Mouse (Mus musculus) embryonic facial prominence, embryonic 13.5 days (tissue): ENCODE measurements around the gene Diexf. TPM values are rescaled to one million over a fixed set of nuclear protein-coding genes. Genes with fewer than 3 reads are reported as not detected.
A peak's percentile ranks its signal among the peaks of the same experiment; 100 is the strongest.

Experiments used
- ATAC-seq: fragments of 200-750 bp; cut with Nextera tagmentation; 2 replicates; pipeline ENCODE4 v1.8.0; 2017; ENCODE audit warnings: low read depth; ENCODE audit not compliant: insufficient number of reproducible peaks, insufficient read depth, low FRiP score, low TSS enrichment
- H3K27ac ChIP-seq: fragments of 300-500 bp; sonication (generic); 2 replicates; pipeline ENCODE4 v1.5.1; 2015; ENCODE audit warnings: moderate library complexity, mild to moderate bottlenecking, inconsistent platforms
- H3K27me3 ChIP-seq: fragments of 300-500 bp; sonication (generic); 2 replicates; pipeline ENCODE4 v1.6.1; 2015; ENCODE audit warnings: mild to moderate bottlenecking, inconsistent platforms
- H3K36me3 ChIP-seq: fragments of 300-500 bp; sonication (generic); 2 replicates; pipeline ENCODE4 v1.6.1; 2015; ENCODE audit warnings: mild to moderate bottlenecking, inconsistent platforms
- H3K4me1 ChIP-seq: fragments of 300-500 bp; sonication (generic); 2 replicates; pipeline ENCODE4 v1.6.1; 2015; ENCODE audit warnings: inconsistent platforms
- H3K4me2 ChIP-seq: fragments of 300-500 bp; sonication (generic); 2 replicates; pipeline ENCODE4 v1.6.1; 2015; ENCODE audit warnings: moderate library complexity, mild to moderate bottlenecking, inconsistent platforms
- H3K4me3 ChIP-seq: fragments of 300-500 bp; sonication (generic); 2 replicates; pipeline ENCODE4 v1.5.1; 2015; ENCODE audit warnings: mild to moderate bottlenecking, inconsistent platforms
- H3K9ac ChIP-seq: fragments of 300-500 bp; sonication (generic); 2 replicates; pipeline ENCODE4 v1.6.1; 2015; ENCODE audit warnings: mild to moderate bottlenecking, inconsistent platforms
- H3K9me3 ChIP-seq: fragments of 300-500 bp; sonication (generic); 2 replicates; pipeline ENCODE4 v1.6.1; 2016; ENCODE audit warnings: inconsistent platforms
- WGBS: fragments of 180-500 bp; shearing (Covaris S2); methylation state at CpG from one replicate; pipeline ENCODE4 v1.1.7; 2015; ENCODE audit warnings: mixed read lengths; 5-methylcytosine and 5-hydroxymethylcytosine counted together
- polyA plus RNA-seq: library from polyadenylated mRNA; unstranded; fragments of >200 nt; fragmentation: Nextera tagmentation; extraction: Ambion mirVana; gene quantifications from 2 replicates; pipeline ENCODE4 v1.2.1, GENCODE M21; 2015

Diexf gene
- polyA plus RNA-seq, 1 experiment from 2014 or later = 13.5 TPM

DNA sequence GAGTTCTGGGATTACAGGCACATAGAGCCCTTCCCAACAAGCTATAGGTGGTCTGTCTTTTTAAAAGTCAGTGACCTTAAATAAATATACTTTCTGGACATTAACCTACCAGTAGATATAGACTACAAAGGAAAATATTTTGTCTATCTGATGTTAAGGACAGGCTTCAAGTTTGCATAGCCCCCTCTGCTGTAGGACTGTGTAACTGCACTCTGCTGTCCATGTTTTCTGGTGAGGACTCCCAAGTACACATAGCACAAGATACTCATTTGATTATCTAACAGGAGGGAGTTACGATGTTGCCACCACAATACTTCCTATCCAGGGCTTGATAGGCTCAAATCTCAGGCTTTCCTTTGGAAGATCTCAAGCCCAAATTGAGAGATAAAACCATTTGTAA, 3.7 kb upstream of the Diexf start:
- WGBS = 87% methylated on average over 1 of the region's 1 CpGs
- no peaks in the 10 kb centered on the region for H3K27me3 ChIP-seq
- ATAC-seq = no peak
- no peak overlapping the region for H3K4me2 ChIP-seq
- H3K9ac ChIP-seq = no peak overlapping the region
- H3K9me3 ChIP-seq = no peaks in the 10 kb centered on the region
- no peaks in the 10 kb centered on the region for H3K36me3 ChIP-seq
- no peak overlapping the region for H3K27ac ChIP-seq
- peaks cover 10% of the 10 kb centered on the region for H3K4me1 ChIP-seq
- no peak overlapping the region for H3K4me3 ChIP-seq

DNA sequence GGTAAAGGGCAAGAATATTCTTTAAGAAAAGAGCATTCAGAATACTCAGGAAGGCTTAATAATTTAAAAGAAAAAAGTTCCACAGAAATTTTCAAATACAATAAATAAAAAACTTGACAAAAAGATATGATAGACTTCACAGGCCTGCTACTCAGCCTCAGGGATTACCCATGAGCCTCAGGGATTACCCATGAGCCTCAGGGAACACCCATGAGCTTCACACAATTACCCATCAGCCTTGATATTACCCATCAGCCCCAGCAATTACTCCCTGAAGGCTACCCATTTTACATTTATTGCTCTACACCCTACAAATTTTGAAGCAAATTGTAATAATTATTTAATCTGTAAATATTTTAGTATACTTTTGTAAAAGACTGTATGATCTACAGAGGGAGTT, 2.3 kb upstream of the Diexf start:
- Histone ChIP-seq H3K27me3 (no peaks in the 10 kb centered on the region), H3K36me3 (peaks cover 8% of the 10 kb centered on the region), H3K4me3 (no peak overlapping the region), H3K27ac (no peak overlapping the region), H3K9ac (no peak overlapping the region), H3K4me1 (peaks cover 6% of the 10 kb centered on the region), H3K9me3 (no peaks in the 10 kb centered on the region), H3K4me2 (no peak overlapping the region)
- ATAC-seq = no peak

DNA sequence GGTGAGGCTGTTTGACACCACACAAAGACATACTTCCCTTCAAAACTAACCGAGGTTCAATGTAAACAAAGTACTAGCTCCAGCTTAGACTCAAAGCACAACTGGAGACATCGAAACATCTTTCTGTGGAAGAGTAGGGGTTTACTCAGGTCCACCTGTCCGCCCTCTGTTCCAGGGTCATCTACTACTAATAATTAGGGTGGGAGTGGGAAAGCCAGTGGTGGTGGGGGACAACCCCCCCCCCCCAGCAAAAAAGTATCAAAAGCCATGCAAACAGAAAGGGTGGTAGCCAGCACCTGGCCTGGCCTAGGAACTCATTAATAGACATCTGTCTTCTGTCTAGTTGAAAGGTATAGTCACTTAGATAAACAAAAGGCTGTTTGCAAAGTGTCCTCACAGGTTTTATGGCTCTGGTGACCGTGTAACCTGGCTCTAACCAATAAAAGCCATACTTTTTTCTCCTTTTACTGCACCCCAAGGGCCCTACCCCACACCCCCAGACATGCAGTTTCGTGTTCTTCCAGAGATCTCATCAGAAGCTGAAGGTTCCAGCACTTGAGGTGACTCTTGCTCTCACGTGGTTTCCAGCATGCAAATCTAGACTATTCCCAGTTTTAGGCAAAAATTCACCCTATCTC, 1.4 kb upstream of the Diexf start:
- no peak overlapping the region for H3K9ac ChIP-seq
- no peaks in the 10 kb centered on the region for H3K27me3 ChIP-seq
- H3K36me3 ChIP-seq = peaks cover 18% of the 10 kb centered on the region
- H3K4me3 ChIP-seq = no peak overlapping the region
- no peak for ATAC-seq
- H3K9me3 ChIP-seq = no peaks in the 10 kb centered on the region
- peaks cover 6% of the 10 kb centered on the region for H3K4me1 ChIP-seq
- 80% methylated on average over 6 of the region's 6 CpGs for WGBS
- H3K4me2 ChIP-seq = no peak overlapping the region
- H3K27ac ChIP-seq = no peak overlapping the region

DNA sequence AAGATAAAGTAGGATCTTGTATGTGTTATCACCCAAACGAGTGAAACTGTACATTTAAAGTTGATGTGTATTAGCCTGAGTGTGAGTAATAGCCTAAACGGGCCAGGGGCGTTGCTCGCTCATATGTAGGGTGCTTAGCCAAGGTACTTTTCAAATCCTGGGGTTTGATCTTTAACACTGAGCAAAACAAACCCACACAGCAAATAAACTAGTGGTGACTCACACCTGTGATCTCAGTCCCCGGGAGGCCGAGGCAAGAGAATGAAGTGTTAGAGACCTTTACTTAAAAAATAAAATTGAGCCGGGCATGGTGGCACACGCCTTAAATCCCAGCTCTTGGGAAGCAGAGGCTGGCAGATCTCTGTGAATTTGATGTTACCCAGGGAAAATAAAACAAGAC, 767 bp upstream of the Diexf start:
- peak overlapping the region; percentile 96 for H3K4me3 ChIP-seq

DNA sequence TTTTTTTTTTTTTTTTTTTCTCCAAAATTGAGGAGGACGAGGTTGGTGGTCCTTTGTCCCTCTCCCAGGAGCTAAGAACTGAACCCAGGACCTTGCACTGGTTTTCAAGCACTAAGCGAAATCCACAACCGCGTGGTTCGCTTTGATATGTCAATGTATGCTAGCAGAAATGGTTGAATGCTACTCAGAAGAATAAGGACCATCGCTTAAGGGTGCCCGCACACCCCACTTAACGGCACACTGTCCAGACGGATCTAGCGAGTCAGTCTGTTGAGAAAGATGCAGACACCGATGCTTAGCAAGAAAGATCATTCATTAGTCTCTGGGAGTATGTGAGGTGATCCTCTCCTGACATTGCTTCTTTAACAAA, 369 bp upstream of the Diexf start:
- Histone ChIP-seq H3K4me1 (peaks cover 6% of the 10 kb centered on the region), H3K36me3 (peaks cover 20% of the 10 kb centered on the region), H3K27ac (no peak overlapping the region), H3K4me3 (peak overlapping the region; percentile 96), H3K4me2 (peak overlapping the region; percentile 69), H3K9me3 (no peaks in the 10 kb centered on the region), H3K9ac (peak overlapping the region; percentile 87; the same call in 1 of the 2 replicates), H3K27me3 (no peaks in the 10 kb centered on the region)
- 0 out of 2 replicates have a peak, but pooled peaks have one; percentile 7 for ATAC-seq
- 27% methylated on average over 11 of the region's 11 CpGs for WGBS

More for the DNA sequence above, 767 bp upstream of the Diexf start:
- Histone ChIP-seq H3K9me3 (no peaks in the 10 kb centered on the region), H3K4me2 (peak overlapping the region; percentile 69), H3K27me3 (no peaks in the 10 kb centered on the region), H3K36me3 (peaks cover 20% of the 10 kb centered on the region), H3K27ac (no peak overlapping the region), H3K9ac (no peak overlapping the region; the same call in 1 of the 2 replicates), H3K4me1 (peaks cover 6% of the 10 kb centered on the region)
- 83% methylated on average over 8 of the region's 8 CpGs for WGBS
- ATAC-seq = no peak

DNA sequence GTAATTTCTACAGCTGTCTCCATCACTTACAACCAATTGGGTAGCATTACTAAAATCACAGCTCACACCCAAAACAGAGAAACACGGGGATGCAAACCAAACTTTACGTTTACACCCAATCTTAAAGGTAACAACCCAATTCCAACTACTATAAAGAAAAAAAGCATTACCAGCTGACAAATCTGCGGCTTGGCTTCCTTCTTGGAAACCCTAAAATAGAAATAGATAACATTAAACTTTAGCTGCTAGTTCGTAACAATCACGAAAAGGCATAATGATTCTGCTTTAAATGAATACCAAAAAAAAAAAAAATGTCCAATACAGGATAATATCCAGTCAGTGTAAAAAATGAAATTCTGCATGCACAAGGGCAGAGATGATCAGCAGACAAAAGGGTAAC, 751 bp downstream of the Diexf start:
- Histone ChIP-seq H3K4me3 (peak overlapping the region; percentile 96), H3K4me2 (peak overlapping the region; percentile 69), H3K27me3 (no peaks in the 10 kb centered on the region), H3K36me3 (peaks cover 27% of the 10 kb centered on the region), H3K9ac (peak overlapping the region; percentile 87), H3K27ac (no peak overlapping the region), H3K4me1 (peaks cover 6% of the 10 kb centered on the region), H3K9me3 (no peaks in the 10 kb centered on the region)
- ATAC-seq = no peak
- 25% methylated on average over 5 of the region's 5 CpGs for WGBS

DNA sequence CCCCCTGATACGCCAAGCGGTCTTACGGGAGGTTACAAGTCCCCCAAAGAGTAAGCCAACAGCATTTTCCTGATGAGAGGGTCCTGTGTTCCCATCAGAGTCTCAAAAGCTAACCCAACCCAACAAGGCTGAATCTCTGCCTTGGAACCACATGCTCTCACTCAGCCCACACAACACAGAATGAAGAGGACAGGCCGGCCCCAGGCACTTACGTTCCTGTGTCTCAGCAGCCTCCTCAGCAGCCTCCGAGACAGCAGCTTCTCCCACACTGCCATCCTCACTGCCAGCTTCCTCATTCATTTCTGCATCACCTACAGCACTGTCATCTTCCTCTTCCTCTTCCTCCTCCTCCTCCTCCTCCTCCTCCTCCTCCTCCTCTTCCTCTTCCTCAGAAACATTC, 2.0 kb downstream of the Diexf start:
- H3K9ac ChIP-seq = no peak overlapping the region
- no peaks in the 10 kb centered on the region for H3K27me3 ChIP-seq
- H3K4me3 ChIP-seq = no peak overlapping the region
- H3K27ac ChIP-seq = no peak overlapping the region
- H3K4me2 ChIP-seq = no peak overlapping the region
- WGBS = 87% methylated on average over 6 of the region's 6 CpGs
- H3K9me3 ChIP-seq = no peaks in the 10 kb centered on the region
- ATAC-seq = no peak
- H3K36me3 ChIP-seq = peaks cover 39% of the 10 kb centered on the region
- H3K4me1 ChIP-seq = peaks cover 6% of the 10 kb centered on the region

DNA sequence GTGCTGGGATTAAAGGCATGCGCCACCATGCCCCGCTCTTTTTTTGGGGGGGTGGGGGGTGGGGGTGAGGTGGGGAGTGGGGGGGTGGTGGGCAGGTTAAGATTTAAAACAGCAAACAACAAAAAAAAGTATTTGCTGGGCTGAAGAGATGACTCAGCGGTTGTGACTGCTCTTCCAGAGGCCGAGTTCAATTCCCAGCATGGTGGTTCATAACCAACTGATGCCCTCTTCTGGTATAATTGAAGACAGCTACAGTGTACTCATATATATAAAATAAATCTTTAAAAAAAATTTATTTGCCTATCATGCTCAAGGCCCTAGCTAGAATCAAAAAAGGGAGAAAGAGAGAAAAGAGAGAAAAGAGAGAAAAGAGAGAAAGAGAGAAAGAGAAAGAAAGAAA, 4.2 kb downstream of the Diexf start:
- Histone ChIP-seq H3K4me1 (peaks cover 6% of the 10 kb centered on the region), H3K4me3 (no peak overlapping the region), H3K4me2 (no peak overlapping the region), H3K9me3 (no peaks in the 10 kb centered on the region), H3K36me3 (peaks cover 62% of the 10 kb centered on the region), H3K27me3 (no peaks in the 10 kb centered on the region), H3K27ac (no peak overlapping the region), H3K9ac (no peak overlapping the region)
- no peak for ATAC-seq
- WGBS = 79% methylated on average over 4 of the region's 4 CpGs

DNA sequence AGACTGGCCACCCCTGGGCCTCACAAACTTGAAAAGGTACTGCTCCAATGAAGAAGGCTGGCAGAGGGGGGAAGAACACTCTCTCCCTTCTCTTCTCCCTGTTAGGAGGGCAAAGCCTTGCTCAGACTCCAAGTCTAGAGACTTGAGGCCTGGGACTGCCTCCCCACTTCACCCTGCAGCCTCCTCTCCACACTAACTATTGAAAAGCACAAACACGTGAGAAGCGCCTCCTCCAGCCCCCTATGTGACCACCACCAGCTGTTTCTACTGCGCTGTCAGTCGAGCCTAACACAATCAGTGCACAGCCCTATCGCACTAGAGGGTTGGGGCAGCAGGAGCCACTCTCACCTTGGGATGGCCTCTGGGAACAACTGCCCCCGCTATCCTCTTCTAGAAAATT, 6.8 kb downstream of the Diexf start:
- 88% methylated on average over 6 of the region's 6 CpGs for WGBS
- no peak overlapping the region for H3K27ac ChIP-seq
- H3K36me3 ChIP-seq = peaks cover 85% of the 10 kb centered on the region
- H3K4me2 ChIP-seq = no peak overlapping the region
- no peaks in the 10 kb centered on the region for H3K27me3 ChIP-seq
- ATAC-seq = no peak
- H3K9me3 ChIP-seq = no peaks in the 10 kb centered on the region
- H3K9ac ChIP-seq = no peak overlapping the region
- no peak overlapping the region for H3K4me3 ChIP-seq
- H3K4me1 ChIP-seq = no peaks in the 10 kb centered on the region

DNA sequence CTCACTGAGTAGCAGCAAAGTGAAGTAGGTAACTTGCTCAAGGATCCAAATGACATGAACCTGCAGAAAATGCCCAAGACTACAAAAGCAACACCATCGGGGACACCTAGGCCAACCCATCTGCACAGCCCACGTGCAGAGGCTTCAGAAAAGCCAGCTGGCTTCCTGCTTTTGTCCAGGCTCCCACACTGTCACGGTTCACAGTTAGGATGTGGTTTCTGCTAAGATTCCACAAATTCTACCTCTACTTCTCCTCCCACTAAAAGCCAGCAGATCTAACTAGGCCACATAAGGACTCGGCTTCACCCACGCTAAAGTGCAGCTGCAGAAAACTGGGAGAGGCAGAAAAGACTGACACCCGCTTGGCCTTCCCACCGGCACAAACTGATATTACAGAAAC, 7.3 kb downstream of the Diexf start:
- Histone ChIP-seq H3K4me3 (no peak overlapping the region), H3K36me3 (peaks cover 86% of the 10 kb centered on the region), H3K4me1 (no peaks in the 10 kb centered on the region), H3K9ac (no peak overlapping the region), H3K9me3 (no peaks in the 10 kb centered on the region), H3K27me3 (no peaks in the 10 kb centered on the region), H3K4me2 (no peak overlapping the region), H3K27ac (no peak overlapping the region)
- WGBS = 89% methylated on average over 7 of the region's 7 CpGs
- no peak for ATAC-seq

DNA sequence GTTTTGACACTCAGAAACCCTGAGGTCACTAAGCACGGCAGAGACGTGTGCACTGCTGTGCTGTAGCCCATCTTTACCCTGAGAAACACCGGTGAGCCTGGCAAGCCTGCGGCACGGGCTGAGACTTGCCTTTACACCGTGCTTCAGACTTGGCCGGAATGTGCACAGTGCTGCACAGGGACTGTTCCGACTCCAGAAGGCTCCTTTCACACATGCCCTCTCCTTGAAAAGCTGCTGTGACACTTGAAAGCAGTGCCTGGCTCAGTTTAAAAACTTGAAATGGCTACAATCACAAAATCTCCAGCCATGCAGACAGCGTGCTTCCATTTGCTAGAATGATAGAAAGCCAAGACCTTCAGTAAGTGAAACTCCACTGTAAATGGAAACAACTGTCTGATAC, 18.0 kb downstream of the Diexf start:
- Histone ChIP-seq H3K9me3 (0 out of 2 replicates have a peak, but pooled peaks cover 5% of the 10 kb centered on the region), H3K4me1 (no peaks in the 10 kb centered on the region), H3K27ac (no peak overlapping the region), H3K36me3 (peaks cover 94% of the 10 kb centered on the region), H3K9ac (no peak overlapping the region), H3K4me3 (no peak overlapping the region), H3K4me2 (no peak overlapping the region), H3K27me3 (no peaks in the 10 kb centered on the region)
- ATAC-seq = no peak
- 89% methylated on average over 9 of the region's 9 CpGs for WGBS

DNA sequence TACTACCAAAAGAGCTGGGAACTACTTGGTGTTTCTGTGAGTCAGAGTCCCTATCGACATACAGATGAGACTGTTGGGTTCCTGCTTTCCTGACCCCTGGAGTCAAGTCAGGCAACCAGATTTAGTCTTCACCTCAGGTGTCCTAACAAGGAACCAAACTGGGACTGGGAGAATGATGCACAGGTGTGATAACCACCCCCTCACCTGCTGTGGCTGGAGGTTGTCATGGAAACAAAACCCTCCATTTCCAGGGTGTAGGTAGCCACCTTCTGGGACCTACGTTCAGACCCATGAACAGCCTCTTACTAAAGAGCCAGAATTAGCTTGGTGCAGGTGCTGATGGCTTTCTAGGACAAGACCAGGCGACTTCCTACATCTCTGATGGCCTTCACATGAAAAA, 27.1 kb downstream of the Diexf start:
- Histone ChIP-seq H3K4me1 (peaks cover 15% of the 10 kb centered on the region), H3K27me3 (no peaks in the 10 kb centered on the region), H3K4me2 (no peak overlapping the region), H3K4me3 (no peak overlapping the region), H3K9ac (no peak overlapping the region), H3K9me3 (no peaks in the 10 kb centered on the region), H3K27ac (no peak overlapping the region), H3K36me3 (peaks cover 37% of the 10 kb centered on the region)
- WGBS = 88% methylated on average over 3 of the region's 3 CpGs
- no peak for ATAC-seq
